Mouse (Mus musculus) embryonic facial prominence, embryonic 15.5 days (tissue): Measurements from ENCODE around the gene Dact3. TPM values are rescaled to one million over a fixed set of nuclear protein-coding genes. Genes with fewer than 3 reads are reported as not detected.

Experiments used
- ATAC-seq: fragments of 200-750 bp; cut with Nextera tagmentation; 2 replicates; pipeline ENCODE4 v1.8.0; 2017; ENCODE audit warnings: low read depth, moderate TSS enrichment; ENCODE audit not compliant: insufficient number of reproducible peaks, low FRiP score, low TSS enrichment
- H3K27ac ChIP-seq: fragments of 300-500 bp; sonication (generic); replicated peaks from 2 replicates; pipeline ENCODE4 v1.5.1; 2015; ENCODE audit warnings: mild to moderate bottlenecking, inconsistent platforms
- H3K27me3 ChIP-seq: fragments of 300-500 bp; sonication (generic); 2 replicates; pipeline ENCODE4 v1.6.1; 2015; ENCODE audit warnings: inconsistent platforms
- H3K36me3 ChIP-seq: fragments of 300-500 bp; sonication (generic); 2 replicates; pipeline ENCODE4 v1.6.1; 2015; ENCODE audit warnings: mild to moderate bottlenecking, inconsistent platforms
- H3K4me1 ChIP-seq: fragments of 300-500 bp; sonication (generic); 2 replicates; pipeline ENCODE4 v1.6.1; 2015; ENCODE audit warnings: inconsistent platforms
- H3K4me2 ChIP-seq: fragments of 300-500 bp; sonication (generic); replicated peaks from 2 replicates; pipeline ENCODE4 v1.6.1; 2015; ENCODE audit warnings: mild to moderate bottlenecking, inconsistent platforms
- H3K4me3 ChIP-seq: fragments of 300-500 bp; sonication (generic); replicated peaks from 2 replicates; pipeline ENCODE4 v1.5.1; 2015; ENCODE audit warnings: mild to moderate bottlenecking, inconsistent platforms
- H3K9ac ChIP-seq: fragments of 300-500 bp; sonication (generic); 2 replicates; pipeline ENCODE4 v1.6.1; 2015; ENCODE audit warnings: inconsistent platforms
- H3K9me3 ChIP-seq: fragments of 300-500 bp; sonication (generic); replicated peaks from 2 replicates; pipeline ENCODE4 v1.6.1; 2016; ENCODE audit warnings: inconsistent platforms
- WGBS: fragments of 180-500 bp; shearing (Covaris S2); methylation state at CpG from one replicate; pipeline ENCODE4 v1.1.7; 2015; 5-methylcytosine and 5-hydroxymethylcytosine counted together
- polyA plus RNA-seq: library from polyadenylated mRNA; unstranded; fragments of >200 nt; fragmentation: Nextera tagmentation; extraction: Ambion mirVana; gene quantifications from 2 replicates; pipeline ENCODE4 v1.2.1, GENCODE M21; 2015

The Dact3 gene
- polyA plus RNA-seq, 1 experiment from 2014 or later: 5.4 TPM

DNA sequence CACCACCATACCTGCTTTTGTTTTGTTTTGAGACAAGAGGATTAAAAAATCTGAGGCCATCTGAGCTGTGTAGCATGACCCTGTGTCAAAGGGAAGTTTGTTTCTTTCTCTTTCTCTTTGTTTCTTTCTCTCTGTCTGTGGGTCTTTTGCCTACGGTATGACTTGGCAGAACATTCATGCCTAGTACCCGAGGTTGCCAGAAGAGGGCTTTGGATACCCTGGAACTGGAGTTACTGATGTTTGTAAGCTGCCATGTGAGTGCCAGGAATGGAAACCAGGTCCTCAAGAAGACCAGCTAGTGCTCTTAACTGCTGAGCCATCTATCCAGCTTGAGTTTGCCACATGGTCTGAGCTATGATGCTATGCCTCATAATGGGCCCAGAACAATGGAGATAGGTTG, 53.2 kb downstream of the Dact3 start:
- Histone ChIP-seq H3K27ac (no peak overlapping the region), H3K4me2 (no peak overlapping the region), H3K27me3 (no peaks in the 10 kb centered on the region), H3K36me3 (no peaks in the 10 kb centered on the region), H3K4me3 (no peak overlapping the region), H3K4me1 (0 out of 2 replicates have a peak, but pooled peaks cover 3% of the 10 kb centered on the region), H3K9me3 (no peaks in the 10 kb centered on the region), H3K9ac (no peak overlapping the region)
- 53% methylated on average over 2 of the region's 2 CpGs for WGBS
- no peak for ATAC-seq

DNA sequence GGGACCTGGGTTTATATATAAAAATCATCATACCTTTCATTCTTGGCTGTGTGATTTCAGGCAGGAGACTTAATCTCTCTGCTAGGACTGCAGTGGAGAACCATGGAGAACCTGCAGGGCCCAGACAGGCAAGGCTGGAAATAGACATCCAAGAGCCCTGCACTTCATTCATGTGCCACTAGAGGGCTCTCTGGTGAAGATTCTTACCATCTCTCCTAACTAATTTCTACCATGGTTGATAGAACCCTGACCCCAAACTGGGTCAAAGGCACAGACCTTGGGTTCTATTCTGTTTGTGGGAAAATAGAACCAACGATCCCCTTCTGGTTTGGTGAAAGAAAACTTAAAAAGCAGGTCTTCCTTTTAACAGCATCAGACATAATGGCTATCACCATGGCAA, 55.7 kb downstream of the Dact3 start:
- 11% methylated on average over 1 of the region's 1 CpGs for WGBS
- Histone ChIP-seq H3K4me2 (no peak overlapping the region), H3K36me3 (no peaks in the 10 kb centered on the region), H3K4me3 (no peak overlapping the region), H3K9ac (no peak overlapping the region), H3K4me1 (0 out of 2 replicates have a peak, but pooled peaks cover 3% of the 10 kb centered on the region), H3K9me3 (no peaks in the 10 kb centered on the region), H3K27me3 (no peaks in the 10 kb centered on the region), H3K27ac (no peak overlapping the region)
- no peak for ATAC-seq

DNA sequence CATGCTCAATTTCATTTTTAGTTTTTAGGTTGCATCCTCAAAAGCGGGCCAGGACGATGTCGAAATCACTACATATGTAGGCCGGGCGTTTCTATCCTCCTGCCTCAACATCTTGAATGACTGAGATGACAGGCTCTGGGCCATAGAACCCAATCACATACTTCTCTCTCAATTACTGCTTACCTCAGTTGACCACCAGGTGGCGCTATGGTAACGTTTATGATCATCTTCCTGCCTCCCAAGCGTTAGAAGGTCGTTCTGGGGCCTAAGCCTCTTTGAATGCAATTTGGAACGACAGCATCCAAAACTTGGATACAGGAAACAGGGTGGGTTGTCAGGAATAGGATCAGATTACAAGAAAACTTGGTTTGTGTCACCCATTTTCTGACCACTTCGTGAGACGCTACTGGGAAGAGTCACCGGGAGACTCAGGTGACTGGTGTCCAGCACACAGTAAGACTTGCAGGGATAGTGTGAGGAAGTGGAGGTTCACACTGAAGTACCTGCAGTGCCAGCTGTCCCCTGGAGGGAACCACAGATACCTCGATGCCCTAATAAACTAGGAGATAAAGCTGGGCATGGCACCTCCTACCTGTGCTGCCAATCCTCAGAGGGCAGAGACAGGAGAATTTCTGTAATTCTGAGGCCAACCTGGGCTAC, 57.0 kb downstream of the Dact3 start:
- Histone ChIP-seq H3K4me3 (no peak overlapping the region), H3K27me3 (no peaks in the 10 kb centered on the region), H3K9ac (no peak overlapping the region), H3K27ac (no peak overlapping the region), H3K9me3 (no peaks in the 10 kb centered on the region), H3K4me2 (no peak overlapping the region), H3K4me1 (0 out of 2 replicates have a peak, but pooled peaks cover 3% of the 10 kb centered on the region), H3K36me3 (no peaks in the 10 kb centered on the region)
- no peak for ATAC-seq
- 16% methylated on average over 14 of the region's 14 CpGs for WGBS

DNA sequence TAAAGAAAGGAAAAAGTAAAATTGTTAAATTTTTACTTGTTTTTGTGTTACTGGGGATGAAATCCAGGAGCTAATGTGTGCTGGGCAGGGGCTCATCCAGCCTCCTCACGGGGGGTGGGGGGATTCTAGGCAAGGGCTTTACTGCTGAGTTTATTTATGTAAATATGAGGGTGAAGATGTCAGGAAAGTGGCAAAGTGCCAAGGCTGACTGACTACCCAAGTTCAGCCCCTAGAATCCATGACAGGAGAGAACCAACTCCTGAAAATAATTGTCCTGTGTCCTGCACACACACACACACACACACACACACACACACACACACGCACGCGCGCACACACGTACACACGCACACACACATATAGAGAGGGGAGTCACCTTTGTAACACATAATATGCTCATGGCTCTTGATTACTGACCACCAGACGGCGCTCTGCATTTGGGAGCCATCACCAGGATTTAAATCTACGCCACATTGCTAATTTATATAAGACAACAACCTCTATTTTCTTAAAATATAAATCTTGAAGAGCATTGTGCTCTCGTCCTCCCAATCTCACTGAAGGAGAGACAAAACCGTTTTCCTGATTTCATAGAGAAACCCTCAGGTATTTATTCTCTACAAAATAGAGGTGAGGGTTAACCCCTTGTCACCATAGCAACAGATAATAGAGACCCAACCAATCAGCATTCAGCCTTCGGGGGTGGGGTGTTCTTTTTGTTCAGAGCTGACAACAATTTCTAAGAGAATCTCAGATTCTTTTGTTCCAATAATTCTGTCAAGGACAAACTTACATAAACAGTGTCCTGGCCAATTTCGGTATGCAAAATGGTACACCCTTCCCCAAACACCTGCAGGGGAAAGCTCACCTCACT, 57.8 kb downstream of the Dact3 start:
- Histone ChIP-seq H3K27ac (no peak overlapping the region), H3K27me3 (no peaks in the 10 kb centered on the region), H3K9me3 (no peaks in the 10 kb centered on the region), H3K36me3 (no peaks in the 10 kb centered on the region), H3K4me1 (0 out of 2 replicates have a peak, but pooled peaks cover 3% of the 10 kb centered on the region), H3K9ac (no peak overlapping the region), H3K4me3 (no peak overlapping the region), H3K4me2 (no peak overlapping the region)
- ATAC-seq: 0 out of 2 replicates have a peak, but pooled peaks have one; percentile 40
- WGBS: 41% methylated on average over 14 of the region's 14 CpGs

Other genes with a start within 250 kb of the Dact3 start
- gene Ceacam15, start 199.6 kb upstream of the Dact3 start, polyA plus RNA-seq: not detected in 2 replicates
- gene Ceacam9, start 153.4 kb upstream of the Dact3 start, polyA plus RNA-seq: not detected in 2 replicates
- gene Ap2s1, start 136.9 kb upstream of the Dact3 start, polyA plus RNA-seq: 273 and 275 TPM in 2 replicates
- gene Slc1a5, start 94.0 kb upstream of the Dact3 start, polyA plus RNA-seq: 34.5 and 35.5 TPM in 2 replicates
- gene Strn4, start 59.4 kb upstream of the Dact3 start, polyA plus RNA-seq: 108 and 114 TPM in 2 replicates
- 27.8 and 30.3 TPM in 2 replicates for gene Fkrp, start 58.6 kb upstream of the Dact3 start, polyA plus RNA-seq
- gene Prkd2, start 32.4 kb upstream of the Dact3 start, polyA plus RNA-seq: 22.1 and 23.0 TPM in 2 replicates
- 27.8 and 36.3 TPM in 2 replicates for gene Gng8, start 16.5 kb downstream of the Dact3 start, polyA plus RNA-seq
- 2.5 and 3.1 TPM in 2 replicates for gene Ptgir, start 31.2 kb downstream of the Dact3 start, polyA plus RNA-seq
- 117 and 138 TPM in 2 replicates for gene Calm3, start 48.8 kb downstream of the Dact3 start, polyA plus RNA-seq
- 22.4 and 26.0 TPM in 2 replicates for gene Pnmal2, start 69.4 kb downstream of the Dact3 start, polyA plus RNA-seq
- 1.8 and 2.9 TPM in 2 replicates for gene Pnmal1, start 84.4 kb downstream of the Dact3 start, polyA plus RNA-seq
- 0.28 and 0.32 TPM in 2 replicates for gene Gm42372, start 107.8 kb downstream of the Dact3 start, polyA plus RNA-seq
- 41.5 and 43.9 TPM in 2 replicates for gene Ccdc8, start 117.4 kb downstream of the Dact3 start, polyA plus RNA-seq
- 112 and 113 TPM in 2 replicates for gene Ppp5c, start 152.6 kb downstream of the Dact3 start, polyA plus RNA-seq
- gene Hif3a, start 187.1 kb downstream of the Dact3 start, polyA plus RNA-seq: 27.9 and 31.2 TPM in 2 replicates
- 0.11 and 0.13 TPM in 2 replicates for gene Psg16, start 198.7 kb downstream of the Dact3 start, polyA plus RNA-seq